Mouse (Mus musculus): ENCODE measurements around the gene Slc4a7.

GRCm38 (mm10) chr14:14803921-14804517 lies 101.9 kb downstream of the Slc4a7 start:
- TF ChIP-seq CTCF (IDR thresholded peaks at IDR 0.05) = no peak
- no peak for TF ChIP-seq POLR2A (IDR thresholded peaks at IDR 0.05; ENCODE audit: insufficient read depth, low read depth, low read length)
